Mouse (Mus musculus): ENCODE measurements at regions not wholly inside any gene's neighbourhood (a gene's known extent, or its start where the extent isn't known, plus 50 kb on each side); places are given as distances from the start of the nearest gene placed in this dataset.
A peak's percentile ranks its signal among the peaks of the same experiment; 100 is the strongest.
"Not testable (repeated sequence)": the region's sequence is repeated elsewhere in the genome, so short reads cannot be mapped to it uniquely, and the experiment has no call there.

DNA sequence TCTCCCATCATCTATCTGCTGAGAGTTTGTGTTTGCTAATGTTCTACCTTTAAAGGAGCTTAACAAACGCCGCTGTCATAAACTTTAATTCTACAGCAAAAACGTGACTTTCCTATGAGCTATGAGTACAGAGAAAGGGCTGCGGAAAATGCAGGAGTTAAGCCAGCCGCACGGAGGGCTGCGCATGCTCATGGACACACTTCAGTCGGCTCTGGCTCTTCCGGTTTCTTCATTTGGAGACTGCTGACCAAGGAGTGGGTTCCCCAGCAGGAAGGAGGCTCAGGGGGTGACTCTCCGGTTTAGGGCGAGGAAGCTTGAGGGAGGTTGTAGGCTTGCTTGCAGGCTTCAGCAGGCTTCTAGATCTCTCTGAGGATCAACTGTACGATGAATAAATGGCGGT, 59.3 kb downstream of the Sox2 start:
- ATAC-seq (ENCODE audit: insufficient number of reproducible peaks, low FRiP score, low TSS enrichment) = no peak

DNA sequence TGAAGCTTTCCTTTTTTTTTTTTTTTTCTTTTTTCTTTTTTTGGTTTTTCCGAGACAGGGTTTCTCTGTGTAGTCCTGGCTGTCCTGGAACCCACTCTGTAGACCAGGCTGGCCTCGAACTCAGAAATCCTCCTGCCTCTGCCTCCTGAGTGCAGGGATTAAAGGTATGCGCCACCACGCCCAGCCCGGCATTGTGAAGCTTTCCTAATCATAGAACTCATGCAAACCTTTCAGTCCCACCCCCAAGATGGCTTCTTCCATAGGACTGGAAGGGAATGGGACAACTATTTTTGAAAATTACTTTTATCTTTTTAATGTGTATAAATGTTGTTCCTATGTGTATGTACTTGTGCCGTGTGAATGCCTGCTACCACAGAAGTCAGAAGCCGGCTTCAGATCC, 61.9 kb downstream of the Sox2 start:
- not testable (repeated sequence) for ATAC-seq (ENCODE audit: insufficient number of reproducible peaks, low FRiP score, low TSS enrichment)

GRCm38 (mm10) chr3:34722506-34722905, 72.3 kb downstream of the Sox2 start:
- ATAC-seq (ENCODE audit: insufficient number of reproducible peaks, low FRiP score, low TSS enrichment) = no peak

- no peak for ATAC-seq (ENCODE audit: insufficient number of reproducible peaks, low FRiP score, low TSS enrichment)
Observed at GRCm38 (mm10) chr3:34726955-34727354, 76.8 kb downstream of the Sox2 start.

- ATAC-seq (ENCODE audit: insufficient number of reproducible peaks, low FRiP score, low TSS enrichment) = no peak
Observed at GRCm38 (mm10) chr3:34728282-34728681, 78.1 kb downstream of the Sox2 start.

- ATAC-seq (ENCODE audit: insufficient number of reproducible peaks, low FRiP score, low TSS enrichment) = no peak
Observed at GRCm38 (mm10) chr3:34734966-34735365, 84.8 kb downstream of the Sox2 start.

DNA sequence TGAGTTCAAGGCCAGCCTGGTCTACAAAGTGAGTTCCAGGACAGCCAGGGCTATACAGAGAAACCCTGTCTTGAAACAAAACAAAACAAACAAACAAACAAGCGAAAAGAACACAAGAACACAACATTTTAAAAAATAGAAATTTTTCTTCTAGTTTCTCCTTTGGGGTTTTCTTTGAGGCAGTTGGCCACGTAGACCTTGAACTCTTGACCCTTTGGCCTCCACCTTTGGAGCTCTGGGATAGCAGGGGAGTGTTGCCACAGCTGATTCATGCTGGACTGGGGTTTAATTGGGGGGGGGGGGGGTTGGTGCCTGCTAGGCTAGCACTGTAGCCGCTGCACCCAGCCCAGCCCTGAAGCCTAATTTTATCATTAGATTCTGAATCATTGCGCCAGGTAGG, 87.8 kb downstream of the Sox2 start:
- no peak for ATAC-seq (ENCODE audit: insufficient number of reproducible peaks, low FRiP score, low TSS enrichment)

GRCm38 (mm10) chr3:34738938-34739337, 88.7 kb downstream of the Sox2 start:
- ATAC-seq (ENCODE audit: insufficient number of reproducible peaks, low FRiP score, low TSS enrichment) = no peak

DNA sequence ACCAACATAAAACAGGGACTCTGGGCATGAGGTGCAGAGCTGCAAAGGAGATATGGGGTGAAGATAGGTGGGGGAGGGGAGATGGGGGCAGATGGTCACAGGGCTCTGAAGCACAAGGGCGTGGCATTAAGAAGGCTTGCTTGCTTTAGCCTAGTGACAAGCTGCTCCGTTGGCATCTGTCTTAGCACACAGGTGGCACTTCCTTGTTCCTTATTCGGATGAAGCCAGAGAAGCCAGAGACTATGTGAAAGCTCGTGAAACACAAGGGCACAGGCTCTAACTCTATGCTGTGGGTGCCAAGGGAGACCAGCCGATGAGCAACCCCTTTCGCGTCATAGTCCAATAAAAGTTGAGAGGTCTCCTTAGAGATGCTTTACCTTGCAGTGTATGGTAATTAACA, 89.5 kb downstream of the Sox2 start:
- no peak; the same call in 1 of the 2 replicates for ATAC-seq (ENCODE audit: insufficient number of reproducible peaks, low FRiP score, low TSS enrichment)

GRCm38 (mm10) chr3:34740110-34740509, 89.9 kb downstream of the Sox2 start:
- ATAC-seq (ENCODE audit: insufficient number of reproducible peaks, low FRiP score, low TSS enrichment) = peak; percentile 20; the same call in 1 of the 2 replicates

DNA sequence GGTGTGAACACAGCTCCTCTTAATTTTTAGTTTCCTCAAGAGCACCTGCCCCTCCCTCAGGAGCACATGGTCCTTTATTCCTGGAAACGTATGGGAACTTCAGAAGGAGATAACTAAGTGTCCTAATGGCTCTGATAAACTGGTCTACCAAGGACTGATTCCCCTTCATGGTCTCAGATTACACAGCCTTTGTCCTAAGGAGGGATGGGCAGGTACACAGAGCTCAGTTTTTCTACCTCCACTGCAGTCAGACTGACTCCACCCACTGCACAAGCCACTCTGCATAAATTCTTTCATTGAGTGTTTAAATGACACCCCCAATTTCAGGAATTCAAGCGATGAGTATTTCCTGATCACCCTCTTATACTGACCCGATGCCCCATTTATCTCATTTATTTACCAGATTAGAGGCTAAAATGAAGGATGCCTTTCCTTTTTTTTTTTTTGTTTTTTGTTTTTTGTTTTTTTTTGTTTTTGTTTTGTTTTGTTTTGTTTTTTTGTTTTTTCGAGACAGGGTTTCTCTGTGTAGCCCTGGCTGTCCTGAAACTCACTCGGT, 95.1 kb downstream of the Sox2 start:
- ATAC-seq (ENCODE audit: insufficient number of reproducible peaks, low FRiP score, low TSS enrichment) = no peak

DNA sequence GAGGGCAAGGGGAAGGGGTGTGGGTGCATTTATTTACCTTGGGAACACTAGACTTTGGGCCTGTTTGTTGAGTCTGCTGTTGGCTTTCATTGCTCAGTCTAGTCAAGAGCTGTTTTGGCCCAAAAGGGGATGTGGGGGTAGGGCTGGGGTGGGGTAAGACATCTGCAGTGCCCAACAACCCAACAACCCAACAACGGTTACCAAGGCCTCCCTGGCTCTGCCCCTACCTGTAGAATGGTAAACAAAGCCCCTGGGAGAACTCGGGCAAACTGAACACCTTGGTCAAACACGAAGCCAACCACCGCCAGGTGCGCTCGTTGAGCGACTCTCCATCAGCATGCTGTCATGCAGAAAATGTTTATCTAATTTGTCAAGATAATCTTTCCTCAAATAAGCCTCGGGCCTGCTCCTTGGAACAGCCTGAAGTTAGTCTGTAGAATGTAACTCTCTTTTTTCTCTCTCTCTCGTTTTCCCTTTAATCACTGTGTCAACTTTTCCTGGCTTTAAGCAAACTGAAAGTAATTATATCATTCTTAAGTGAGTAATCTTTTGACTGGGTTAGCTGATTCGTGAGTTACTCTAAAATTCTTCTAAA, 97.4 kb downstream of the Sox2 start:
- no peak for ATAC-seq (ENCODE audit: insufficient number of reproducible peaks, low FRiP score, low TSS enrichment)

GRCm38 (mm10) chr3:34749989-34750388, 99.8 kb downstream of the Sox2 start:
- no peak for ATAC-seq (ENCODE audit: insufficient number of reproducible peaks, low FRiP score, low TSS enrichment)

DNA sequence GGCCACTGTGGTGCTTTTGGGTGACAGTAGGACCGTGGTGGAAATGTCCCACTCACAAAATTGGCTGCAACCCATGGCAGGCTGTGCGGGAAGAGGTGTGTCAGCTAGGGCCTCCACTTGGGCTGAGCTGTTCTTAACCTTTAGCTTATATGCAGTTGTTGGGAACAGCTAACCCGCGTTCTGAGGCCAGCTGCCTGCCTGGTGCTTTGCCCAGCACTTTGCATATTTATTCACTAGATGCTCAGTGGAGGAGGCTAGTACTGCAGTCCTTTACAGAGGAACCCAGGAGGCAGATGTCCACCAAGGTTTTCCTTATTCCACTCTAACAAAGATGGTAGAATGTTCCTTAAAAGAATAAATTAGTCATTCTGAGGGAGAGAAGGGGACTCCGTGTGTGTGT, 101.3 kb downstream of the Sox2 start:
- ATAC-seq (ENCODE audit: insufficient number of reproducible peaks, low FRiP score, low TSS enrichment) = no peak

DNA sequence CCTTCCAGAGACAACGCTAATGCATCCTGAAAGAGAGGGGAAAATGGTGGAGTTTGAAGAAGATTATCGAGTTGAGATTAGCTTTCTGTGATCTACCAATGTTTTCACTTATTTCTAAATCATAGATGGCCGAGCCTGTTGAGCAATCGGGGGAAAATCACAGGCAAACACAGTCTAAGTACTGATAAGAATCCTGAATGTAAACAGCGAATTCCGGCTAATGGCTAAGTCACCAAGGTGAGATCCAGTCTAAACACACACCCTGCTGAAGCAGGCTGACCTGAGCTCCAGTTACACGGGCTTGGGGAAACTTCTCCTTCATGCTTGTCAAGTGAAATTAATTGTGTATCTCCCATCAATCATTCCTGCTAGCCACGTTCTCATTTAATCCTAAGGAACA, 103.4 kb downstream of the Sox2 start:
- no peak for ATAC-seq (ENCODE audit: insufficient number of reproducible peaks, low FRiP score, low TSS enrichment)

- no peak for ATAC-seq (ENCODE audit: insufficient number of reproducible peaks, low FRiP score, low TSS enrichment)
Observed at GRCm38 (mm10) chr3:34754781-34755180, 104.6 kb downstream of the Sox2 start.

GRCm38 (mm10) chr3:34755282-34755681, 105.1 kb downstream of the Sox2 start:
- ATAC-seq (ENCODE audit: insufficient number of reproducible peaks, low FRiP score, low TSS enrichment) = not testable (repeated sequence)

GRCm38 (mm10) chr3:34756632-34757031, 106.4 kb downstream of the Sox2 start:
- ATAC-seq (ENCODE audit: insufficient number of reproducible peaks, low FRiP score, low TSS enrichment) = no peak

GRCm38 (mm10) chr3:34757130-34757529, 106.9 kb downstream of the Sox2 start:
- no peak for ATAC-seq (ENCODE audit: insufficient number of reproducible peaks, low FRiP score, low TSS enrichment)

GRCm38 (mm10) chr3:34757813-34758510, 107.8 kb downstream of the Sox2 start:
- no peak for ATAC-seq (ENCODE audit: insufficient number of reproducible peaks, low FRiP score, low TSS enrichment)

- ATAC-seq (ENCODE audit: insufficient number of reproducible peaks, low FRiP score, low TSS enrichment) = no peak
Observed at GRCm38 (mm10) chr3:34759942-34760640, 109.9 kb downstream of the Sox2 start.

All from cerebellum, adult (tissue).